Mouse (Mus musculus) lung, adult 2 months (tissue): Measurements from ENCODE around the gene 1700028J19Rik. TPM values are rescaled to one million over a fixed set of nuclear protein-coding genes. Genes with fewer than 3 reads are reported as not detected.
A peak's percentile ranks its signal among the peaks of the same experiment; 100 is the strongest.
"Not testable (repeated sequence)": the region's sequence is repeated elsewhere in the genome, so short reads cannot be mapped to it uniquely, and the experiment has no call there.

ENCODE experiments used
- DNase-seq: peaks from one replicate; pipeline ENCODE4 v3.0.0; 2022
- H3K4me1 ChIP-seq: fragments of 200-500 bp; 2 replicates; pipeline ENCODE4 v1.6.1; 2011; ENCODE audit warnings: low read length; ENCODE audit not compliant: control insufficient read depth, insufficient read depth
- H3K4me3 ChIP-seq: fragments of 200-500 bp; replicated peaks from 2 replicates; pipeline ENCODE3; 2011; ENCODE audit warnings: low read depth, mild to moderate bottlenecking, control low read depth, low read length; ENCODE audit errors: extremely low read depth
- CTCF ChIP-seq: fragments of 200-500 bp; IDR thresholded peaks from 2 replicates; pipeline ENCODE4 v1.5.1; 2011; ENCODE audit warnings: mild to moderate bottlenecking, low read length, control low read depth; ENCODE audit not compliant: insufficient read depth
- POLR2A ChIP-seq: fragments of 200-500 bp; IDR thresholded peaks from 2 replicates; pipeline ENCODE4 v1.6.1; 2011; ENCODE audit warnings: low read depth, mild to moderate bottlenecking, control low read depth, low read length, borderline replicate concordance; ENCODE audit errors: extremely low read depth
- WGBS: fragments of 180-500 bp; shearing (Covaris S2); methylation state at CpG from one replicate; pipeline ENCODE4 v1.1.7; 2018; 5-methylcytosine and 5-hydroxymethylcytosine counted together
- polyA plus RNA-seq: library from polyadenylated mRNA; depleted of rRNA; stranded (reverse); fragments of >200 nt; gene quantifications from 2 replicates; pipeline ENCODE4 v1.2.3, GENCODE M21; 2012

The 1700028J19Rik gene
- polyA plus RNA-seq, 1 experiment = 1.1 TPM

DNA sequence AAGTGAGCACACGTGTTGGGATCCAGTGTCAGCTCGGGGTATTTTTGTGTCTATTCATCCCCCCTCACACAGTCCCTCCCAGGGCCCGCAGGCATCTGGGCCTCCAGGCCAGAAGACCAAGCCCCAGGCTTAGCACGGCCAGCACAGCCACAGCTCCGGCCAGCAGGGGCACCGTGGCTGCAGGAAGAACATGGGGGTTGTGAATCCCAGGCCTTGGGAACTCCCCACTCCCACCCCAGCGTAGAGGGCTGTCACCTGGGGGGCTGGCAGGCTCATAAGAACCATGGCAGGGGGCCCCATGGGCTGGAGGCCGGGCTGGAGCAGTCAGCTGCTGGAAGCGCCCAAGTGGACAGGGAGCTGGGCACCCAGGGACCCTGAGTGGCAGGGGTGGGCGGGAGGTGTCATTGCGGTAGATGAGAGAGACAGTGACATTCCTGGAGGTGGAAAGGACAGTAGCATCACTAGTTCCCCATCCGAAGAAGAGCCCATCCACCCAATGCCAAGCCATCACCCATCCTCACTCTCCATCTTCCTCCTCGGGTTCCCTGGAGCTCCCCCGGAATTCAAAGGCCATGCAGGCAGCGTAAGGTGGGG, 6.6 kb upstream of the 1700028J19Rik start:
- TF ChIP-seq CTCF (no peak), POLR2A (no peak)
- Histone ChIP-seq H3K4me1 (no peaks in the 10 kb centered on the region), H3K4me3 (no peak overlapping the region)
- 69% methylated on average over 15 of the region's 15 CpGs for WGBS
- DNase-seq = no peak

DNA sequence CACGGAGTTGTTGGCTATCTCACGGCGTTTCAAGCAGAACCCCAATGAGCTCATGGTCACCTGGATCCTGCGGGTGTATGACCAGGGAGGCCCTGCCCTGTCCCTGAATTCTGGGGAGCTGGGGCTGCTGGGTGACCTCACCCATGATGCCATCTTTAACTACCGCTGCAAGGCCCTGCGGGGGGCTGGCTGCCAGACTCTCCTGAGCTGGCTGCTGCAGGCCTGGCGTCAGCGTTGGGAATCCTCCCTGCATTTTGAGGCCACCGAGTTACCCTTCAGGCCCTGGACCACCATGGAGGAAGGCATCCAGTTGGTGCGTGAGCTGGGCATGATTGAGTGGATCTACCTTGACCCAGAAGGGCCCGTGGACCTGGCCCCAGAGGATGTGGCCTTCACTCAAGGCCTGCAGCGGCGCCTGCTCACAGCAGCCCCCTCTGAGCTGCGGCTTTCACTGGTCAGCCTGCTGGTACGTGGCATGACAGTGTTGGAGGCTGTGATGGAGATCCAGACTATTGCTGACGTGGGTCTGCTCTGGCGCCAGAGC, 4.3 kb upstream of the 1700028J19Rik start:
- DNase-seq, H3K4me1 ChIP-seq, H3K4me3 ChIP-seq: not testable (repeated sequence)
- WGBS = 89% methylated on average over 17 of the region's 17 CpGs

DNA sequence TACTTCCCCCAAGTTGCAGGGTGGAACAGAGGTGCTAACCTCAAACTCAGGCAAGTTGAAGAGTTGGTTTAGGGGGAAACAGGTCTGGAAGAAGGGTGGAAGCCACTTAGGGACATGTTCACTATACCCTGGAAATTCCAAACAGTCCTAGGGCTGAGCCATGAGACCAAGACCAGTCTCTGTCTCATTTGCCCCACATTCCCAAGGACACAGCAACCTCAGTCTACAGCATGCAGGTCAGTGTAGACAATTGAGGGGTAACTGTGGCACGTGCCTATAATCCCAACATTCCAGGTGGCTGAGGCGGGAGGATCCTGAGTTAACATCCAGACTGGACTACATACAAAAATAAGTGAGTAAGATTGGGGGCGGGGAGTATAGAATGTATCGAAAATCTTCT, 2.8 kb upstream of the 1700028J19Rik start:
- H3K4me1 ChIP-seq = peaks cover 3% of the 10 kb centered on the region; the same call in 1 of the 2 replicates
- TF ChIP-seq POLR2A = no peak
- TF ChIP-seq CTCF = no peak
- WGBS = 89% methylated on average over 4 of the region's 4 CpGs
- DNase-seq = no peak
- H3K4me3 ChIP-seq = no peak overlapping the region

DNA sequence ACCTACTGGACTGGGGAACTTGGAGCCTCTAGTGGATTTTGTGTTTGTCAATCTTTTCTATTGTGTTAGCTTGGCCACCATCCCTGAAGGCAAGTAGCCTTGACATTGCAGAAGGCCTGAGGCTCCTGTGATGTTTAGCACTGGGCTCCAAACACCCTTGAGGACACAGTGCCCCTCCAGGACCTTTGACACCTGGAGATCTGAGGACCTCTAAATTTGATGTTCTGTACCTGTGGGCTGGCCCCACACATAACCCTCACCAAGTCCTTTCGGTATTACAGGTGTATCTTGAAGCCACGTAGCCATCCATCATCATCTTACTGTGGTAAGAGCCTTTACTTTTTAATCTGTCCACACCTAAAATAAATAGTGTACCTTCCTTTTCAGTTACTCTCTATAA, 1.5 kb upstream of the 1700028J19Rik start:
- Histone ChIP-seq H3K4me3 (no peak overlapping the region), H3K4me1 (peaks cover 3% of the 10 kb centered on the region; the same call in 1 of the 2 replicates)
- TF ChIP-seq POLR2A = no peak
- no peak for TF ChIP-seq CTCF
- DNase-seq = no peak
- WGBS = 90% methylated on average over 2 of the region's 2 CpGs

DNA sequence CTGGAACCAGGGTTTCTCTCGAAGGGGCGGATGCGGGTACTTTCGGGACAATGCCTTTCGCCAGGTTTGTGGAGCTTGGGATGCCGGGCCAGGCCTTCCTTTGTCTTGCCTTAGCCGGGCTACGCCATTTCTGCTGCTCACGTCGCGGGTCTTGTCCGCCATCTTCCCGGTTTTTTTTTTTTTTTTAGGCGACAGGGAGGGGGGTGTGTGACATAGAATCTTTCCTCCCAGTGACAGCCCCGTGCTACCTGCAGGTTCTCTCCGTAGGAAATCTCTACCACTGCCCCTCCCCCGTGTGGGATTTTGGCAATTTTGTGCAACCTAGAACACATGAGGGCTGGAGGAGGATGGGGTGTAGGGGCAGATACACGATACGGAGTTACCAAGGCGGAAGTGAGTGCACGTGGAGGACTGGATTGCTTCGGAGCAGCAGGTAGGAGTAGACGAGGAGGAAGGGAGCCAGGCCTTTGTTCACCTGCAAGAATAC, 532 bp upstream of the 1700028J19Rik start:
- no peak for DNase-seq
- under 1% methylated on average over 23 of the region's 23 CpGs for WGBS
- Histone ChIP-seq H3K4me3 (peak overlapping the region; percentile 99), H3K4me1 (peaks cover 3% of the 10 kb centered on the region; the same call in 1 of the 2 replicates)
- no peak for TF ChIP-seq CTCF
- no peak for TF ChIP-seq POLR2A

DNA sequence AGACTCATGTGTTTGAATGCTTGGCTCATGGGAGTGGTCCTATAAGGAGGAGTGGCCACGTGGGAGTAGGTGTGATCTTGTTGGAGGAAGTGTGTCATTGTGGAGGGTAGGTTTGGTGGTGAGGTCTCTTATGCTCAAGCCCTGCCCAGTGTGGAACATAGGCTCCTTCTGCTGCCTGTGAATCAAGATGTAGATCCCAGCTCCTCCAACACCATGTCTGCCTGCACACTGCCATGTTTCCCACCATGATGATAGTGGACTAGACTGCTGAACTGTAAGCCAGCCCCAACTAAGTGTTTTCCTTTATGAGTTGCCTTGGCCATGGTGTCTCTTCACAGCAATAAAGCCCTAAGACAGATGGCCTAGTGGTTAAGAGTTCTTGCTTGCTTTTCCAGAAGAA, 2.4 kb downstream of the 1700028J19Rik start:
- no peak for DNase-seq
- Histone ChIP-seq H3K4me1 (peaks cover 3% of the 10 kb centered on the region; the same call in 1 of the 2 replicates), H3K4me3 (no peak overlapping the region)
- 50% methylated on average over 1 of the region's 1 CpGs for WGBS
- TF ChIP-seq POLR2A = no peak
- TF ChIP-seq CTCF = no peak

DNA sequence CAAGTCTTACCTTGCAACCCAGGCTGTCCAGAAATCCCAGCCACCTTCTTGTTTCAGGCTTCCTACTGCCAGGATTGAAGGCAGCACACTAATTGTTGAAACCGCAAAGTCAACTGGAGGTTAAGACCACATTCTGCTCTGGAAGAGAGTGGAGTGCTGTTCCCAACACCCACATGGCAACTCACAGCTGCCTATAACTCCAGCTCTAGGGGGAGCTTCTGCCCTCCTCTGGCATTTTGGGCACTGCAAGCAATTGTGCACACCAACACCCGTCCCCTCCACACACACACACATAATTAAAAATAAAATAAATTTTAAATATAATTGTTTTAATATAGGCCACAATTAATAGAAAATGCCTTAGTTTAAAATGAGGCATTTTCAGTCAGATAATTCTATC, 5.3 kb downstream of the 1700028J19Rik start:
- H3K4me1 ChIP-seq = peaks cover 3% of the 10 kb centered on the region; the same call in 1 of the 2 replicates
- H3K4me3 ChIP-seq = no peak overlapping the region
- WGBS = 66% methylated on average over 2 of the region's 2 CpGs
- TF ChIP-seq CTCF = no peak
- no peak for TF ChIP-seq POLR2A
- DNase-seq = no peak

DNA sequence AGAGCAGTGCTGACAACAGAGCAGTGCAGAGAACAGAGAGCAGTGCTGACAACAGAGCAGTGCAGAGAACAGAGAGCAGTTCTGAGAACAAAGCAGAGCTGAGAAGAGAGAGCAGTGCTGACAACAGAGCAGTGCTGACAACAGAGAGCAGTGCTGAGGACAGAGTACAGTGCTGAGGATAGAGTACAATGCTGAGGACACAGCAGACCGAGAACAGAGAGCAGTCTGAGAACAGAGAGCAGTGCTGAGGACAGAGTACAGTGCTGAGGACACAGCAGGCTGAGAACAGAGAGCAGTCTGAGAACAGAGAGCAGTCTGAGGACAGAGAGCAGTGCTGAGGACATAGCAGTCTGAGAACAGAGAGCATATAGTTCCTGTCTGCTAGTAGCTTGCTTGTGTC, 5.8 kb downstream of the 1700028J19Rik start:
- 57% methylated on average over 1 of the region's 1 CpGs for WGBS
- DNase-seq = no peak
- Histone ChIP-seq H3K4me3 (no peak overlapping the region), H3K4me1 (peaks cover 3% of the 10 kb centered on the region; the same call in 1 of the 2 replicates)
- TF ChIP-seq CTCF (no peak), POLR2A (no peak)

DNA sequence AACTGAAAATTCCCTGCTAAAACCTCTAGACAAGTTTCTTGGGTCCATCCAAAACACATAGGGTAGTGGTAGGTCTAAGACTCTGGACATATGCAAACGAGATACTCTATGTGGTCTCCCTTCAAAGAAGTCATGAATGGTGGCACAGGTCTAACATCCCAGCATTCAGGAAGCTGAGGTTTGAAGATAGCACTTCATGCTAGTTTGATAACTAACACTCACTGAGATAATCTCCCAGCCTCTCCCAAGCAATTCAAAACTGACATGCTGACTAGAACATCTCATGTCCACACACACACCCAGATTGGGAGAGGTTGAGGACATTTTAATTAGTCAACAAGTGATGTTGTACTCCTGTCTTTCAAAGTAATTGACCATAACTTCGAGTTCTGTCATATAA, 6.6 kb downstream of the 1700028J19Rik start:
- Histone ChIP-seq H3K4me3 (no peak overlapping the region), H3K4me1 (no peaks in the 10 kb centered on the region)
- no peak for TF ChIP-seq POLR2A
- no peak for TF ChIP-seq CTCF
- no peak for DNase-seq
- 40% methylated on average over 2 of the region's 2 CpGs for WGBS

DNA sequence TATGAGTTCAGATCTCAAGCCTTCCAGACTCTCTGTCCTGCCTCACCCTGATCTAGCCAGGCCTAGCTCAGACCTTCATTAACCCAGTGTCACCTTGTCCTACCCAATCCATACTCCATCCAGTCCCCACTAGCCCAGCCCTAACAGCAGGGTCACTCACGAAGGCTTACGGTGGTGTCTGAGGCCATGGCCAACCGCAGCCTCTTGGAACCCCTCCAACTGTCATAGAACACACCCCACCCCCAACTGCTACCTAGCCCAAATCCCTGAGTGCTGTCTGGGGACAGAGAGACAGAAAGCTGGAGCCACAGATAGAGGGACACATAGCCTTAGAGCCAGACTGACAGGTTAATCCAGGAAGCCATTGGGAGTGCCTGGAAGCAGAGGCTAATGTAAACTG, 10.6 kb downstream of the 1700028J19Rik start, which contains the start of gene Gm36864:
Gm36864 (plus strand) TSS at position 269 of the 400 bp plus-strand sequence.
- Histone ChIP-seq H3K4me1 (no peaks in the 10 kb centered on the region), H3K4me3 (no peak within 1 kb of the TSS)
- DNase-seq = no peak
- WGBS = 67% methylated on average over 3 of the region's 3 CpGs
- TF ChIP-seq CTCF = no peak
